Mouse (Mus musculus) kidney, adult 2 months (tissue): ENCODE measurements at regions not wholly inside any gene's neighbourhood (a gene's known extent, or its start where the extent isn't known, plus 50 kb on each side); places are given as distances from the start of the nearest gene placed in this dataset.

Source experiments
- CTCF ChIP-seq: fragments of 200-500 bp; conservative IDR thresholded peaks from 2 replicates; pipeline ENCODE4 v1.5.1; 2011; ENCODE audit warnings: low read depth, mild to moderate bottlenecking, control low read depth, low read length, moderate library complexity, mixed read lengths; ENCODE audit not compliant: insufficient read depth, insufficient read length
- POLR2A ChIP-seq: fragments of 200-500 bp; IDR thresholded peaks from one replicate; pipeline ENCODE4 v1.6.1; 2011; ENCODE audit warnings: low read depth, low read length, control low read depth

GRCm38 (mm10) chr11:71962306-71962705, 75.0 kb downstream of the Aipl1 start:
- TF ChIP-seq POLR2A = no peak
- no peak for TF ChIP-seq CTCF
